Mouse (Mus musculus) ES-E14 (cell line): ENCODE results near the gene Serpine1.

Experiments used
- CHD2 ChIP-seq: IDR thresholded peaks from 2 replicates; pipeline ENCODE4 v1.6.1; 2014; ENCODE audit warnings: mild to moderate bottlenecking, low read depth, low read length, inconsistent platforms
- HCFC1 ChIP-seq: IDR thresholded peaks from 2 replicates; pipeline ENCODE4 v1.6.1; 2012; ENCODE audit warnings: low read length, inconsistent platforms, borderline replicate concordance; ENCODE audit not compliant: insufficient read depth
- MAFK ChIP-seq: IDR thresholded peaks from 2 replicates; pipeline ENCODE4 v1.6.1; 2014; ENCODE audit warnings: mild to moderate bottlenecking, low read depth, low read length, inconsistent platforms; ENCODE audit not compliant: insufficient read depth
- ZC3H11A ChIP-seq: IDR thresholded peaks from 2 replicates; pipeline ENCODE4 v1.6.1; 2012; ENCODE audit warnings: low read depth, mild to moderate bottlenecking, inconsistent platforms, low read length, borderline replicate concordance
- ZNF384 ChIP-seq: IDR thresholded peaks from 2 replicates; pipeline ENCODE4 v1.6.1; 2012; ENCODE audit warnings: low read depth, low read length, inconsistent platforms

- TF ChIP-seq HCFC1: no peak
- no peak for TF ChIP-seq ZC3H11A
- TF ChIP-seq CHD2: no peak
- TF ChIP-seq ZNF384: no peak
- TF ChIP-seq MAFK: no peak
These were observed 38.0 kb upstream of the Serpine1 start for GRCm38 (mm10) chr5:137109941-137110593.
